Mouse (Mus musculus) c-Kit-negative CD71-positive TER-119-positive erythroid progenitor cells, embryonic 14.5 days (primary cell): ENCODE measurements around the gene Arhgap42.

Source experiments
- DNase-seq: peaks from one replicate; pipeline ENCODE4 v3.0.0-alpha.2; 2013; ENCODE audit warnings: low read depth, low spot score

Arhgap42 gene

DNA sequence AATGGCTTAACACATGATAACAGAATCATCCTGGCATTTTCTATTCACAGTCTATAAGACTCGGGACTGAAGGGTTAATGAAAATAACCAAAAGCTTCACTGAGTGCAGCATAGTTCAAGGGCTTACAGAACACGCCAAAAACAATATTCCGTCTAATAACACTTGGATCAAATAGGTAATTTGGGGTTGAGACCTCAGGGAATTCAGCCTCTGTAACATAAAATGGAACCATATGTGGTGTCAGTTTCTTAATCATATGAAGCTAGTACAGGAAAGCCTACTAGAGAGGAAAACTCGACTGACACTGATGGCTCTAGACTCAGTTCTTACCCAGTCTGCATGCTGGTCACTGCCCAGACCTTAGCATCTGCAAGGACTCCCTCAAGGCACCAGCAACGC, 95.8 kb downstream of the Arhgap42 start:
- no peak for DNase-seq

DNA sequence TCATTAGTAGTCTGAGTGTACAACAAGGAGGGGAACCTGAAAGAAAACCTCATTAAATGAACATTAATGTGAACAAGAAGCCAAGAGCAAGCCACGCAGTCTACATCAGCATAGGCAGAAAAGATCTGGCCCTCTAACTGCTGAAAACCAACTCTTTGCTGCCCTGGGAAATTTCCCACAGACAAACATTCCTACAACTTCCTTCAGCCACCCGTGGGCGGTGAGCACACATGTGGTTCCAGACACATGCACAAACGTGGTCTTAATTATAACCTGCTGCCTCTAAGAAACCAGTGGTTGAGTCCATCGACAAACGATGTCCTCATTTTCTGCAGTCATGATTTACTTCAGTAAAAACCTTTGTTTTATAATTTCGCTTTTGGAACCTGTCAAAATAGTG, 96.3 kb downstream of the Arhgap42 start:
- no peak for DNase-seq

DNA sequence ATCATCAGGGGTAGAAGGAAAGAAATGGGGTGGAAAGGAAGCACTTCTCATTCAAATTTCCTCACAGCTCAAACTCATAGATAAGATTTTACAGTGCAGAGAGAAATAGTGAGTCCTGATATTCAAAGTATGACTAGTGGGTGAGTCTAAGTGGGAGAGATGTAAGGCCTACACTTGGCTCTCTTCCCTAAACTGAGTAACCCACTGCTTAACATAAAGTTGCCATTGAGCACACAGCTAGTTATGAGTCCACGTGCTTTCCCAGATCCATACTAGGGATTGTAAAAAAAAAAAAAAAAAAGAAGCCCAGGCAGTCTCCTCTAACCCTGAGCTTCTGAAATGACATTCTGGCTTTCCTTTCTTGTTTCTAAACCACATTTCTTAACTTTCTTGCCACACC, 96.8 kb downstream of the Arhgap42 start:
- DNase-seq, result no peak

DNA sequence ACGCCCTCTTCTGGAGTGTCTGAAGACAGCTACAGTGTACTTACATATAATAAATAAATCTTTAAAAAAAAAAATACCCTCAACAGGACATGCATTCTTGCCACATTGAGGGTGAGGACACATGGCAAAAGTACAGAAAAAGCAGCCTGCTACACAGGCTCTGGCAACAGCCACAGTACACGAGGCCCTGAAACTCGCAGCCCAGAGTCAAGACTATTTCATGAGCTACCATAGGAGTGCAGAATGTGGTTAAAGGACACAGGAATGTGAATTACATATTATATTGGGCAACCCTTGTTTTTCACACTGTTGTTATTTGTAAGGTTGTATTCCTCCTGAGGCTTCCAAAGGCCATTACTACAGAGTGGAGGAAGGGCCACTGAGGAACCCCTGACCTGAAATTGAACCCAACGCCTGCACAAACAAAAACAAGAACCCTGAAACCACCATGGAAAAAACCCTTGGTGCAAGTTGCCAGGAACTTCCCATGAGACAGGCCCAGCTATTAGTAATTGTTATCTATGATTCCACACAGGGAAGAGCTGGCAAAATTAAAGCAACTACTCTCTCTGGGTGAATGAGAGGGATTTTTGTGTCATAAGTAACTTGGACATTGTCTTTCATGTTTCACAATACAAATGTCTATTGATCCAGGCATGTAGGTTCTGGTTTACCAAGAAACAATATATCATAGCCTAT, 109.8 kb downstream of the Arhgap42 start:
- DNase-seq, result no peak

DNA sequence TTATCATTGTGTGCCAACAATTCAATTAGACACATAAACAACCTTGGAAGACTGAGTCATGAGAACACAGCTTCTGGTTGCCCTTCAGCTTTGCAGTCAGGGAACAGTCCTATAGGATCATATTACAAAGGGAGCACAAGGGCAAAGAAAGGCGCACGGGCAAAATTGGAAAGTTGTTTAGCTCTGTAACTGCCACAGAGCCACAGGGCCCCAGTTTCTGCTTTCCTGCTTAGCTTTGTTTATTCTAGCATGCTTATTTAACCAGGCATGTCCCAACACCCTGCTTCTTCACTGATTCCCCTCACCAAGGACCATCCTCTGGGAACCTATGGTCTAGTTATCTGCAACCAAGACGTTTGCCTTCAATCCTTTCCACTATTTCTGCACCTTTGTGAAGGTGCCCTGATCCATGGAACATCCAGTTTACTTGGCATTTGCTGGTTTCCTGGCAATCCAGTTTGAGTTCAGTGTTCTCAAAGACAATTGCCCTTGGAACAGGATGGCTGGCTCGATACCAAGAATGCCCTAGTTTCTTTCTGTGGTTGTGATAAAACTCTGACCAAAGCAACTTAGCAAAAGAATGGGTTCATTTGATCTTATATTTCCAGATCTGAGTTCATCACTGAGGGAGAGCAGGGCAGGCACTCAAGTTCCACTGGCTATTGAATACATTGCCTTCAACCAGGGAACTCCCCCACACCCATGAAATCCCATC, 111.7 kb downstream of the Arhgap42 start:
- no peak for DNase-seq

DNA sequence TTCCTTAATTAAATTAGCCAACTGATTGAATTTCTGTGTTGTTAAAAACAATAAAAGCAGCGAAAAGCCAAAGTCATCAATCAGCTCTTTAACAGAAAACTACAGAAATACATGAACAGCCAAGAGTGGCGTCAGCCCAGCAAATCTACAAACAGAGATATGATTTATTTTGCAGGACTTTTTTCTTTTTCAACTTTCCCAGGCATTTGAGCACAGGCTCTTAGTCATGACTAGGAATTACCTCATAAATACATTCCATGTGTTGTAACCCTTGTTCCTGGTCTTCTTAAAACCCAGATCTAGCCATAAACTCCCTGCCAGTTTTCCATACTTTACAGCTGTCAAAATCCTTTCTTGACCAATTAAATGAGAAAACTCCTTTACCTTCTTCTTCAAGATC, 114.7 kb downstream of the Arhgap42 start:
- no peak for DNase-seq

DNA sequence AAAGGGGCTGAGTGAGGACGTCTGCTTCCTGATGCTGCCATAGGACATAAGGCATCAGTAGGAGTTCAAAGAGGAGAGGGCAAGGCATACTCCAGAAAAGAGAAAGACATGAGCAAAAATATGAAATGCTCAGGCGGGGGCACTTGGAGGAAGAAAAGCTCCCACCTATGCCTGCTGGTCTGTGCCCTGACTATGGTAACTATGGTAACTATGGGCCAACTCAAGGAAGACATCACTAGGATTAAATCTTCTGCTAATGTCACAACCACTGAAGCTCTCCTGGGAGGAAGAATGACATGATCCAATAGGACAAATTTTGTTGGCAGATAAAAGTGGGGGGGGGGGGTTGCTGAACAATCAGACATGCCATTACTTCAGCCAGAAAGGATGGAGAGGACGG, 124.6 kb downstream of the Arhgap42 start:
- no peak for DNase-seq

DNA sequence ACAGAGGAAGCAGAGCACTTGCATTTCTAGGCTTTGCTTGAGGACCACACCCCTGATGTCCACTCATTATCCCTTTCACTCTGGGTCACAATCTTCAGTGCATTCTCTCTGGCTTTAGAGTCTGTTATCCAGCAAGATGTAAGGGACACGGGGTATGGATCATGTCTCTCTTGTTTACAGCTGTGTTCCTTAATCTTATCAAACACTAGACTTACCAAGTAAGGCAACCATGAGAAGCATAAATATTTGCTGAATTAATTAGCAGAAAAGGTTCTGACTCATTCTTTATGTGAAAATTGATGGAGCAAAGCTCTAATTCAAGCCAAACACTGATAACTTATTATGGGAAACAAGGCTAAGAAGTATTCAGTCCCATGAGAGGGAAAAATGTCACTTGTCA, 125.1 kb downstream of the Arhgap42 start:
- DNase-seq, result no peak

DNA sequence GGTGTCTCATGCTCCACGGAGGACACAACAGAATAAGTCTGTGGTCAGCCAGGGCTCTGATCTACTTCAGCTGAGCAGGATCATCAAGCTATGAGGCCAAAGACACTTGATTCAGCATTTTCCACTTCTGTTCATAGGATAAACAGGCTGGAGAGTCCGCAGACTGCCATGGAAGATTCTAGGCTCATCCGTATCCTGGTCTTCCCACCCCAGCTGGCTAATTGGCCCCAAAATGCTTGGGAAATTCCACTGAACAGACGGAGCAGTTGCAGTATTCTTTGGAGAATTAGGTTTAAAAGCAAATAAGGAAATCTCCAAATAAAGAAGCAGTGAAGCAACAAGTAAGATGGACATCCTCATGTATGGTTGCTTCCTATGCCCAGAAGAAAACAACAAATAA, 126.0 kb downstream of the Arhgap42 start:
- DNase-seq, result no peak

DNA sequence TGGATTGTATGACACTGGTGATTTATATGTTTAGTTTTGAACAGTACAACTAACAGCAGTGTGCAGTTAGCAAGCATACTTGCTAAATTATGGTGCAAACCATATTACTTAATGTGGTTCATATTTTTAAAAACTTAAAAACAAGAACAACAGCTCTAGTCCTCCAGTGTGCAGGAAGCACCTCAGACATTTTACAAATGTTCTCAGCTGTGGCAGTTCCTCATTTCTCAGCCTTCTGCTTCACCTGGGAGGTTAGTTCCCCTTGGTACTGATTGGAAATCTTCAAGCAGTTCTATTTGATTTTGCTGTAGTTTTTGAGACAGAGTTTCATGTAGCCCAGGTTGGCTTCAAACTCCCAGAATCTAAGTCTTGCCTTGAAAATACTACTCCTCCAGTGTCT, 131.2 kb downstream of the Arhgap42 start:
- no peak for DNase-seq

DNA sequence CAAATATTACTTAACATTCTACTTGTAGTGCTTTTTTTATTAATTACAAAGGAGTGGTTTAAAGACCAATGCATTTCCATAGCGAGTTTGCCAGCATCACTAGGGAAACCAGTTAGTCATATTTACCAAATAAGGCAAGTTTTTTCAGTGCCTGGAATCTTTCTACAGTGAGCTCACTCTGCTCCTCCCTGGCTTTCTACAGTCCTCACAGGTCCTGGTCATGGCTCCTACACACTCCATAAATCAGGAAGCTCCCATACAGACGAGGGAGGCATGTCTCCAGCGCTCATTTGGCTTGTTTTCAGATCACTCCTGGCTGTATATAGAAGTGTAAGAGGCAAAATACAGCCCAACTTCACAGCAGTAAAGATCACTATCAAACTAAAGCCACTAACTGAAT, 134.1 kb downstream of the Arhgap42 start:
- no peak for DNase-seq

DNA sequence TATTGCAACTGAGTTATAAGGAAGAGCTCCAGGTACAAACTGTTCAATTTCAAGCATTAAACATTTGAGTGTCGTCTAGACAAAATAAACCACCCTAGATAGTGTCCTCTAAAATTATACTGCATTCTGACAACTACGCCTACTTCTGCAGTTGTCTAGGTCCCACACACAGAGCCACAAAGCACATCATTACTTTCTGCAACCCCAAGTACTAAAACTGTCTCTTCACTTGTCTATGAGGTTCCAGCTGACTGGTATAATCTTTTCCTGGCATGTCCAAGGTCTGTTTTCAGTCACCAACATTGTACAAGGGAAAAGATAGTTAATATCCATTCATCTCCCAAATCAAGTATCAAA, 136.8 kb downstream of the Arhgap42 start:
- no peak for DNase-seq

DNA sequence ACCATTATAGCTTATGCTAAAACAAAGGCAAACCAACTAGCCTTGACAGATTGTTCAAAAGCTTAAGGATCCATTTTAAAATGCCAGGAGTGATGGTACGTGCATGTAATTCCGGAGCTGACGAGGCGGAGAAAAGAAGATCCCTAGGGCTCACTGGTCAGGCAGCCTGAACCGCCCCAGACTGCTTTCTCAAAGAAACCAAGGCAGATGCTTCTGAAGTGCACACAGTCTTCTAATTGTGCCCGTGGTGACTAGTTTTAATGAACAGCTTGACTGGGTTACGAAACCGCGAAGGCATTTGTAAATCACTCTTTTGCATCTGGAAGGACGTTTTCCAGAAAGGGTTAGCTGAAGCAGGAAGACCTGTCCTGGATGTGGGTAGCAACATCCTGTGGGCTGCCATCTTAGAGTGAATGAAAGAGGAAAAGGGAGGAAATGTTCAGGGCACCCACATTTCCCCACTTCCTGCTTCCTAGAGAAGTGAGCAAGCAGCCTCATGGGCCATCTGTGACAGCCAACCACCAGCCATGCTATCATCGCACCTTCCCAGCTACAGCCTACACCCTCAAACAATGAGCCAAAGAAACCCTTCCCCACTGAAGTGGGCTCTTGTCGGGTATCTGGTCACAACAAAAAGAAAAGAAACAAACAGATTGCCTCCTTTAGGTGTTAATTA, 137.3 kb downstream of the Arhgap42 start:
- no peak for DNase-seq

DNA sequence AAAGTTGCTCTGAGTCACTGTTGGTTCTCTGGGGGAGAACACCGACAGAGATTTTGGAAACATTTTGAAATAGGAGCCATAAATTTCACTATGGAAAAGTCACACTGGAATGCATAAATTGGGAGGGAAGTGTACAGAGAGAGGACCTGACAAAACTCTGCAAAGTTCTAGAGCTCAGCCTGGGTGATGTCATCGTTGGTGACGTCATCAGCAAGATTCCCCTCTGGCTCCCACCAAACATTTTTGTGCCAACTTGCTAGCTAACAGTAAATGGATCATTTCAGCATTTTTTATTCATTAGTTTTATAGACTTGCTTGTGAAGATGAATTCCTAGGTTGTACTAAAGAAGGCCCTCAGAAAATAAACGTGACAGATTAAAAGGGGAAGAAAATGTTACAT, 137.8 kb downstream of the Arhgap42 start:
- DNase-seq, result no peak

DNA sequence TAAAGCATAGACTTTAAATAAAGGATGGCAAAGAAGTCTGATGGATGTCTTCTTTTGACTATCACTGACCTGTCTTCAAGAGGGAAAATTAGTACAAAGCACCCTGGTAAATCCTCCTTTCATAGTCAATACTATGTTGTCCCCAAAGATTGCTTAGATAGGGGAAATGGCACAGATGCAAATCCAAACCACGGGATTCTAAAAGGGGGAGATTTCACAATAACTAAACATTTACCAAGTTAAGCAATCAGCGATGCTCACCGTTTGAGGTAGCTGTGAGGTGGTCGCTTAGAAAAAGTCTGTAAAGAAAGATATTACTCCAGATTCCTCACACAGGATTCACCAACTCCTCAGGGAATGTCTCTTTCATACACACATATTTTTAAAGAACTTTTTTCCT, 141.1 kb downstream of the Arhgap42 start:
- DNase-seq, result no peak

DNA sequence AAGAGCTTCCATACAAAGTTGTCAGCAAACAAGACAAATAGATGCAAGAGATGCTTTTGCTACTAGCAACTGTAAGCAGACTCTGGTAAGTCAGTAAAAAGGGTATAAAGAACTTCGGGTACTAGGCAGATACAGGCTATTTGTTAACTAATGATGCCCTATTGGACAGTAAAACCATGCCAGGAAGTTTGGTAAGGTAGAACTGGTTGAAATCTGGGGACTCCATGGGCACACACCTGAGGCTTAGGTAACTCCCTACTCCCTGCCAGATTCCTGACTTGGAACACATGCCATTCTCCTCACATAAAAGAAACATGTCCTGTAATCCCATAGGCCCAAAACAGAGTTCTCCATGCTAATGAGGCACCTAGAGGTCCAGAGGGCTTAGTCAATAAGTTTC, 142.1 kb downstream of the Arhgap42 start:
- DNase-seq, result no peak

DNA sequence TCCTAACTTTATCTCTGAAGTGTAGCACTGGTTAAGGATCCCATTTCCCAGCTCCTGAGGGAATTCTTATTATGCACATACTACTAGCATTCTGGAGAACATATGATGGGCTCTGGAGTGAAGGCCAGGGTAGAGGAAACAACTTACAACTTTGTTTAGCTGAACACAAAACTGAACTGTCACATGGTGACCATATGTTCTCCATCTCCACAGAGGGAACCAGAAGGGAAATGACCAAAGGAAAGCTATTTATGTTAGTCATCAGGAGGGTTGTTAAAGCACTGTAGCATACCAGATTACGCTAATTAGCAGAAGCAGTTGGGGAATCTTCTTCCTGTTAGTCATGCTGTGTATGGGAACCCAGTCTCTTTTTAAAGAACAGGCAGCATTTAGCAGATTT, 145.8 kb downstream of the Arhgap42 start:
- no peak for DNase-seq

DNA sequence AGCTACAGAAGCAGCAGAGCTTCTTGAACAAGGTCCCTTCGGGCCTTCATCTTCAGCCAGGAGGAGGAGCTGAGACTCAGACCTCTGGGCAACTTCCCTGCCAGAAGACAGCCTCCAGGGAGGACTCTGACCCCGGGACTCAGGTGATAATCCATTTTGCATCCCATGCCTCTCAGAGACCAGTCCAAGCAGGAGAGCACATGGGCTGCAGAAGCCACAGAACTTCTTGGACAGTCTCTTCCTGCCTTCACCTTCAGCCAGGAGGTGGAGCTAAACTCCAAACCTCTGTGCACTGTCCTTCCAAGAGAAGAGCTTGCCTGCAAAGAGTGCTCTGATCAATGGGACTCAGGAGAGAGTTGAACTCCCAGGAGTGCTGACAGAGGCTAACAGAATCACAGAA, 155.5 kb downstream of the Arhgap42 start:
- no peak for DNase-seq

DNA sequence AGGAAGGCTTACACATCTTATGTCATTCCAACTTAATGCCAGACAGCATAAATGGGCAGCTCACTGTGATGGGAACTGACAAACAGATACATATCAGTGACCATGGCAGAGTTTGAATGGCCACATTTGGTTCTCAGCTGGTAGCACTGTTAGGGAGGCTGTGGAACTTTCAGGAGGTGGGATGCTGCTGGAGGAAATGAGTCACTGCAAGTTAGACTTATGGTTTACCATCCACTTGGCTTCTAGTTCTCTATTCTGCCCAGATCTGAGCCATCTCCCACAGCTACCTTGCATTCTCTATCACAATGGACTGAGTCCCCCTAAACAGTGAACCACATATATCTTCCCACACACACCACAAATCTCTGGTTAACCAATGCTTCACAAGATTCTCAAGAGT, 186.0 kb downstream of the Arhgap42 start:
- no peak for DNase-seq

DNA sequence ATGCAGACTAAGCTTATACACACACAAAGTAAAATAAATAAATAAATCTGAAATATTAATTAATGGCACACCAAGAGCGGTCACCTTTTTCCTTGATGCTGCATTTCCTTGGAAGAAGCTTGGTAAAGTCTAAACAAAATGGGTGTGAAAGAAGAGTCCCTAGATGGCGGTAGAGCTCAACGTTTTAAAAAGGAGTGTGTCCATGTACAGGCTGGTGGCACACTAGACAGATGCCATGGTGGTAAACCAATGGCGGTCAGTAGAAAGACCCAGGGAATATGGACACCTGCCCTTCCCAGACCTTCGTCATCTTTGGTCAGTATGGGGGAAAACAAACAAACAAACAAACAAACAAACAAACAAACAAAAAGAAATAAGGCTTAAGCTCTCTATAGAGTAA, 187.7 kb downstream of the Arhgap42 start:
- DNase-seq, result no peak

DNA sequence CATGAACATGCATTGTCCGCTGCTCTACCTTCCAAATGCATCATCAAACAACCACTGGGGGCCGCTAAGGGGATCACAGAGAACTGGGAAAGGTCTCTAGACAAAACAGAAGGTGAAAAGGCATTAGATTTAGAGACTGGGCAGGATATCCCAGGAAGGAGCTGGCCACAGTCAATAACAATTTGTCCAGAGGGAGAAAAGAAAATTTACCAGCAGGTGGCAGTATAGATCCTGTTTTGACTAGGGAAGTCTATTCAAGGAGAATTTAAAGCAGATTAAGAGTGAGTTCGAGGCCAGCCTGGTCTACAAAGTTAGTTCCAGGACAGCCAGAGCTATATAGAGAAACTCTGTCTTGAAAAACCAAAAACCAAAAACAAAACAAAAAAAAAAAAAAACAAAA, 189.7 kb downstream of the Arhgap42 start:
- DNase-seq, result no peak

DNA sequence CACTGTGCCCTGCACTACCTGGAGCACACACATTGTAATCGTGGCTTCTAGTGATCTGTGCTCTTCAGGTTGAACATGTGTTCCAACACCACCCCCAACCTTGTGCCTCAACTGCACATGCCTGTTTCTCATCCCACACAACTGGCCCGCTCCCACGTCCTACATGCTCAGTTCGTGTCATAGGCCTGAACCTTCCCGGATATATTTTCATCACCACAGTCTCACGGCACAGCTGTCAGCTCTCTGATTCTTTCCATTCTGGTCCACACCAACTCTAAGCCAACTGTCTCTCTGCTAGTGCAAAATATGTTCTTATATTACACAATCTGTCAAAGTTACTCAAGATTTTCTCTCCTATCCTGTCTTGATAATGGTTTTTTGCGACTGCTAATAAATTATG, 197.9 kb downstream of the Arhgap42 start:
- DNase-seq, result no peak

DNA sequence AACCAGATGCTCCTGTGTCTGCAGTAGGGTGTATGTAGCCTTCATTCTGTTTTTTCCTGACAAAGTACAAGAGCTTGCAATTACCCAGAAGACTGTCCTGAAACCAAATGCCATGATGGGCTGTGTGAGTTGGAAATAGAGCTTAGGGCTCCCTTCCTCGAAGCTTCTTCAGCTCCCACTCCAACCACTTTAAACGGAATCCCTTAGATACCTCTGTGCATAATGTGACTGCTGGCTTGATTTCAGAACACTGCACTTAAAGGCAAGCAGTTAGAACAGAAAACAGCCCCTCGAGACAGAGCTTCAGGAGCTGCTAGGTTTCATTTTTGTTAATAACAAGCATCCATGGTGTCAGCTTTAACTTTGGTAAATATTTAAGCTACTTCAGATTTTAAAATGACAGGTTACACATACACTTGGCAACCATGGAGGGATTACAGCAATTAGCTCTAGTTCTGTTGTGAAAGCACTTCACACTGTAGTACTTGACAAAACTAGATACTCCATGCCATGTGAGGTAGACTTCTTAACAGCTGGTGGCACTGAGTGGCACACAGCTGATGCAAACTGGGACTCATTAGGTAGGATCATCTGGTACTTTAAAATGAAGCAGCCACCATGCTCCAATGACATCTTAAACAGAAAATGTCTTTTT, 201.8 kb downstream of the Arhgap42 start:
- DNase-seq, result no peak
